Mouse (Mus musculus): ENCODE measurements around the gene Hist2h2aa2.
A peak's percentile ranks its signal among the peaks of the same experiment; 100 is the strongest.
"Not testable (repeated sequence)": the region's sequence is repeated elsewhere in the genome, so short reads cannot be mapped to it uniquely, and the experiment has no call there.

The Hist2h2aa2 gene

DNA sequence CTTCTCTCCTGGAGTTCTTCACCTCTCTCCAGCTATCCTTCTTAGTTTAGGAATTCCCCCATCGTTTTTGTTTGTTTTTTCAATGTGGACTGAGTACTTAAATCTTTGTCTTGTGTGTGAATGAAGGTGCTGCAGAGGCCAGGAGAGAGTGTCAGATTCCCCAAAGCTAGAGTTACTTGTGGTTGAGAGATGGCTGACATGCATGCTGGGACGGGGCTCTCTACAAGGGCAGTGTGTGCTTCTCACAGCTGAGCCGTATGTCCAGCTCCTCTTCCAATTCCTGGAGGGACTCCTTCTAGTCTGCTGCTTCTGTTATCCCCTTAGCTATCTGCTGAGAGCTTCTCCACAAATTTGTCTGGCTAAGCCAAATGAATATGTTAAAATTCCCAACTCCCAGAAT is 4.2 kb downstream of the Hist2h2aa2 start:
- no peak for DNase-seq

- DNase-seq, result no peak
Observed at GRCm38 (mm10) chr3:96234914-96235313, 5.2 kb downstream of the Hist2h2aa2 start.

DNA sequence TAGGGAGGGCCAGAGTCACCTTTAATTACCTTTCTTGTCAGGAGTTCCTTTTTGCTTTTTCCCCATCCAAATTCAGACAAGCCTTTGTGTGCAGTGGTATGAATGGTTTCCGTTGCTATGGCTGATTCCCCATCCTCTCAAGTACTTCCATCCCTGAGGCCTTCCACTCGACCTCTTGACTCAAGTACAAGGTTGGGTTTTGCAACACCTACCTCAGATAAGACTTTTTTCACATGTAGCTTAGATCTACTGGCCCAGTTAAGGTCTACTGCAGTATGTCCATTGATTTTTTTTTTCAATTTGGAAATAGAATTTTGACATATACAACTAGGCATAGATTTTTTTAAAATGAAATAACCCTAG is 8.3 kb downstream of the Hist2h2aa2 start:
- DNase-seq, result no peak

DNA sequence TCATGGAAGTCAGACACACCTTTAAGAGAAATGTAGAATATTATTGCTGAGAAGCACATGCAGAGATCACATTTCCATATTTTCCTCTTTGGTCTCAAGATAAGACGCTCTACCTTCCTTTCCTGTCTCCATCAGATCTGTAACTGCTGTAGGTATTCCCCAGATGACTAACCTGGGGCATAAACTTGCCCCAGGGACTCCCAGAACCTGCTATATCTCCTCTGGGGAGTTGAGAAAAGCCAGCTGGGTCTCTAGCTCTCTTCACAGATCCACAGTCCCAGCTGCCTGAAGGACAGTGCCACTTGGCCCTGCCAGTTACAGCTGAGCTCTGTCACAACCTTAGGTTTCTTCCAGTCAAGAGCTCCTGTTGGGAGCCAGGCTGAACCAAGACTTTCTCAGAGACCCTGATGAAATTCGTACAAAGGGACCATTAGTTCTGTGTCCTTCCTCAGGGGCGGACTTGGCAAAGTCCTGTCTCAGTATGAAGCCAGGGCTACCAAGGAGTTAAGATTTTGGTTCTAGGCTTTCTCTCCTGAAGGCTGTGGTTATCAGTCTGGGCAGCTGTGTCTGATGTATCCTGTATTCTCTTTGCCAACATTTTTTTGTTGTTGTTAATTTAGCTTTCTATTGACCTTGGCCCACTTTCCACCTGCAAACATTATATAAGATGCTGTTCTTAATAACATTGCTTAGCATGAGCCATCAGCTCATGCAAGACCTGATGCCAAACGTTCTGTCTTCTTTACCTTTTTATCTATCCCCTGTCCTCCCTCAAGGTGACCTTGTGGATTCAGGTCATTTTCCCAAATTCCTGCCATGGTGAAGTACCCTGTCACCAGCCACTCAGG is 8.9 kb downstream of the Hist2h2aa2 start:
- no peak for DNase-seq

DNA sequence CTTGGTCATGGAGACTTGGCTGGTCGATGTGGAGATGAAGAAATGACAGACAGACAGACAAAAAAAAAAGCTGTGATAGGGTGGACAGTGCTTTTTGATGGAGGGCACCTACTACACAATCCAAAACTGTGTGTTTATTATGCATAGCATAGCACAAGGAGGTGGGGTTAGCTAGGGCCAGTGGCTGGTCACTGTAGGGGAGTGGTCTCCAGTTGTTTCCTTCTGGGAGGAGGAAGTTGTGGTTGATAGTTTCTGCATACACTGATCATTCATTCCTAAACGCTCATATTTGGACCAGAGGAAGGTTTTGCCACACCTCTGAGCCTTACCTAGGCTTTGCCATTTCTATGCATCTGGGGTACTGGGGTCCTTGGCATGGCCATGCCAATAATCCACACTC is 9.7 kb downstream of the Hist2h2aa2 start:
- no peak for DNase-seq

GRCm38 (mm10) chr3:96228828-96229227 is 11.2 kb downstream of the Hist2h2aa2 start:
- no peak for DNase-seq

GRCm38 (mm10) chr3:96226695-96227648 is 13.1 kb downstream of the Hist2h2aa2 start:
- no peak for DNase-seq

- DNase-seq, result no peak
Observed at GRCm38 (mm10) chr3:96225421-96225820, 14.7 kb downstream of the Hist2h2aa2 start.

GRCm38 (mm10) chr3:96222774-96223173 is 17.3 kb downstream of the Hist2h2aa2 start:
- no peak for DNase-seq

DNA sequence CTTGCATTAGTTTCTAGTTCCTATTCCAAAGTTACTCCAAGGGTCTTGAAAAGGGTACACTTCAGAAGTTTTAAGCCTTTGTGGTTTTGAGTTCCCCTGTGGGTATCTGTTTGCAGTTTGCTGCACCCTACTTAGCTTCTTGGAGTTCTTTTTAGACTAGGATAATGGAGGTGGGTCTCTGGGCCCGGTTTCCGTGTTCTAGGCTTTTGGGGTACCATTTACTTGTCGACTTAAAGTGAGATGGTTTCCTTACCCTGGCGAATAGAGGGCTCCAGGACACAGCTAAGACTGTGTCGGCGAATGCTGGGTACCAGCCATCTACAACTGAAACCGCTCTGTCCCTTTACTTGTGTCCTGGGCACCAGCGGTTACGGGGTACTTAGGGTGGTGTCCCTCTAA is 18.4 kb downstream of the Hist2h2aa2 start:
- DNase-seq, result peak in 1 of 2 experiments; percentile 38

- DNase-seq, result peak; percentile 75 to 89
Observed at GRCm38 (mm10) chr3:96220765-96221639, 19.1 kb downstream of the Hist2h2aa2 start, which contains the start of the genes Hist2h2ac and Hist2h2be. TSS of gene Hist2h2ac (minus strand) at chr3:96220880. TSS of gene Hist2h2be (plus strand) at chr3:96221119.

GRCm38 (mm10) chr3:96220131-96220764 is 19.8 kb downstream of the Hist2h2aa2 start:
- DNase-seq, result not testable (repeated sequence)

GRCm38 (mm10) chr3:96219661-96220130 is 20.4 kb downstream of the Hist2h2aa2 start, which contains the start of the genes Bola1 and Hist2h2ab:
TSS of gene Bola1 (minus strand) at chr3:96219709.
TSS of gene Hist2h2ab (plus strand) at chr3:96219865.
- DNase-seq, result peak; percentile 68 to 74

GRCm38 (mm10) chr3:96219191-96219641 is 20.9 kb downstream of the Hist2h2aa2 start:
- peak; percentile 21 to 52 for DNase-seq

DNA sequence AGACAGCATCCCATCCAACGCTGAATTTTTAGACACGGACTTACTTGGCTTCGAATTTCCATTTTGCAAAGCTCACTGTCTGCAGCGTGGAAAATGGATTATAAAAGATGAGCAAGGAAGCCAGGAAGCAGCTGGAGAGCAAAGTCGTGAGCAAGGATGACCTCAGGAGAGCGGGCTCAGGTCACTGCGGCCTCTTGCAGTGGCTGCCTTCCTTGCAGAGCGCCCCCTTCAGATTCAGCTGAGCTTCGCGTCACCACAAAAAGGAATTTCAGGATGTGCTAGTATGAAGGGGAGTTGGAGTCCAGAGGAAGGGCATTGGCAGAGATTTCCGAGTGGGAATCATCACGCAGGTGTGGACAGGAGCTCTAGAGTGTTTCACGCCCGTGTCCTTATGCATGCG is 30.8 kb downstream of the Hist2h2aa2 start:
- no peak for DNase-seq

- no peak for DNase-seq
Observed at GRCm38 (mm10) chr3:96207819-96208218, 32.3 kb downstream of the Hist2h2aa2 start.

DNA sequence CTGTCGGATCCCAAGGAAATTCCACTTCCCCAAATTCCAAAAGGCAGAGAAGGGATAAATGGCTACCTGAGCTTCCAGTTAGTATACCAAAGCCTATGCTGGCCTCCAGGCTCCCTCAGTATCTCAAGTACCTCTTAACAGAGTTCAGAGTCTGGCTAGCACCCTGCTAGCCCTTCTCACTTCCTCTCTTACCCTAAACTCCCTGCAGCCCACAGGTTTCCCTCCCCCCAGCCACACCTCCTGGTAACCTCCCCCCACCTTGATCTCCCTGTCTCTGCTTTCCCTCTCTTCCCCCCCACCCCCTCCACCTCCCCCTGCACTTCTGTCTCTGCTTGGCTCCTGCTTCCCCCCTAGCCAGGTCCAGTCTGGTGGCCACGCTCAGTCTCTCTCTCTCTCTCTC is 40.3 kb downstream of the Hist2h2aa2 start:
- DNase-seq, result no peak

GRCm38 (mm10) chr3:96198601-96199251 is 41.4 kb downstream of the Hist2h2aa2 start:
- not testable (repeated sequence) for DNase-seq

GRCm38 (mm10) chr3:96198181-96198580 is 41.9 kb downstream of the Hist2h2aa2 start:
- no peak for DNase-seq

- peak; percentile 89 to 90 for DNase-seq
Observed at GRCm38 (mm10) chr3:96197129-96197749, 42.8 kb downstream of the Hist2h2aa2 start.
